Mouse (Mus musculus) heart, postnatal 14 days (tissue): Measurements from ENCODE around the gene Gm20765. TPM values are rescaled to one million over a fixed set of nuclear protein-coding genes. Genes with fewer than 3 reads are reported as not detected.
"Not testable (repeated sequence)": the region's sequence is repeated elsewhere in the genome, so short reads cannot be mapped to it uniquely, and the experiment has no call there.

ENCODE experiments used
- DNase-seq, 2 experiments: peaks; one replicate each; pipeline ENCODE4 v3.0.0; 2021 to 2022
- intact Hi-C: fragments of 180-260 bp; cut with DNase I; formaldehyde crosslinking; loops from one replicate; pipeline ENCODE4 v1.15.1; 2025
- long read RNA-seq, 2 experiments: library from polyadenylated mRNA; stranded (forward); transcript quantifications; one replicate each; pipeline ENCODE4 v2.0.0; 2021
- total RNA-seq, 2 experiments: library from RNA; stranded (reverse); gene quantifications; 2 replicates each; pipeline ENCODE4 v1.2.3; 2021

Gm20765 gene
- total RNA-seq = not detected
- long read RNA-seq, experiment 1 = 0 reads
- long read RNA-seq, experiment 2 = 0 reads

GRCm38 (mm10) chr10:104185233-104185632 is at the start of gene Gm20765:
Gm20765 (plus strand) TSS chr10:104185533.
- intact Hi-C loops, DNase-seq: not testable (repeated sequence)

- DNase-seq, intact Hi-C loops: not testable (repeated sequence)
Measured at GRCm38 (mm10) chr10:104142687-104143086, 42.6 kb upstream of the Gm20765 start, which contains the start of gene Gm21293. Gm21293 (plus strand) TSS chr10:104142987.

- intact Hi-C loops, DNase-seq: not testable (repeated sequence)
Measured at GRCm38 (mm10) chr10:104151197-104151596, 34.1 kb upstream of the Gm20765 start, which contains the start of gene Gm6763. Gm6763 (plus strand) TSS chr10:104151497.

- intact Hi-C loops, DNase-seq: not testable (repeated sequence)
Measured at GRCm38 (mm10) chr10:104159706-104160105, 25.6 kb upstream of the Gm20765 start, which contains the start of gene Gm8764. Gm8764 (plus strand) TSS chr10:104160006.

- DNase-seq, intact Hi-C loops: not testable (repeated sequence)
Measured at GRCm38 (mm10) chr10:104168215-104168614, 17.1 kb upstream of the Gm20765 start, which contains the start of gene Gm21304. Gm21304 (plus strand) TSS chr10:104168515.

GRCm38 (mm10) chr10:104176724-104177123 is 8.6 kb upstream of the Gm20765 start, which contains the start of gene Gm21312:
Gm21312 (plus strand) TSS chr10:104177024.
- intact Hi-C loops, DNase-seq: not testable (repeated sequence)

- intact Hi-C loops, DNase-seq: not testable (repeated sequence)
Measured at GRCm38 (mm10) chr10:104193742-104194141, 8.4 kb downstream of the Gm20765 start, which contains the start of gene Gm4340. Gm4340 (plus strand) TSS chr10:104194042.

- intact Hi-C loops = no loop called here
- no peak for DNase-seq
Measured at GRCm38 (mm10) chr10:104209655-104210054, 24.3 kb downstream of the Gm20765 start.

- intact Hi-C loops = no loop called here
- no peak for DNase-seq
Measured at GRCm38 (mm10) chr10:104210268-104210990, 25.1 kb downstream of the Gm20765 start.

GRCm38 (mm10) chr10:104214527-104214926 is 29.2 kb downstream of the Gm20765 start:
- DNase-seq = no peak
- intact Hi-C loops = no loop called here

GRCm38 (mm10) chr10:104220303-104221021 is 35.1 kb downstream of the Gm20765 start:
- intact Hi-C loops = no loop called here

More at GRCm38 (mm10) chr10:104220303-104221021, 35.1 kb downstream of the Gm20765 start:
- DNase-seq = no peak

Other genes starting within 250 kb of the Gm20765 start
- gene Gm21293, start 42.5 kb upstream of the Gm20765 start, total RNA-seq = not detected
- gene Gm6763, start 34.0 kb upstream of the Gm20765 start, total RNA-seq = not detected
- gene Gm8764, start 25.5 kb upstream of the Gm20765 start, total RNA-seq = not detected
- gene Gm21304, start 17.0 kb upstream of the Gm20765 start, total RNA-seq = not detected
- not detected for gene Gm21312, start 8.5 kb upstream of the Gm20765 start, total RNA-seq
- gene Gm4340, start 8.5 kb downstream of the Gm20765 start, total RNA-seq = not detected